Mouse (Mus musculus): ENCODE results near the gene Flywch1.

Gene Flywch1

DNA sequence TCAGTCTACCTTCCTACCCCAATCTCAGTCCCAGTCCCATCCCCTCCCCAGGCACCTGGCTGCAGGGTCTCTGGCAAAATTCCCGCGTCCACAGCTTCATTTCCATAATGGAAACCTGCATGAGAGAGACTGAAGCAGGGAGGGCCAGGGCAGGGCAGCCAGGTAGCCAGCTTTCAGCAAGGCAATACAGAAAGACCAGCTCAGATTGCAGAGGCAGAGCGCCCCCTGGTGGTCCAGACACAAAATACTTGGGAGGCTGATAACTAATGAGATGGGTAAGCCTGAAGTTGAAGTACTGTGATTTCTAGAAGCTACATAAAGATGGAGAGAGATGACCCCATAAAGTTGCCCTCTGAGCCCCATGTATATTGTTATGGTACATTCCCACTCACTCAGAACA lies 65.2 kb downstream of the Flywch1 start:
- in situ Hi-C loops (cut with MboI, MseI), result loop anchor here (5.0 kb wide), 1 partner anchor 39 kb away; no protein-coding TSS in a partner anchor

DNA sequence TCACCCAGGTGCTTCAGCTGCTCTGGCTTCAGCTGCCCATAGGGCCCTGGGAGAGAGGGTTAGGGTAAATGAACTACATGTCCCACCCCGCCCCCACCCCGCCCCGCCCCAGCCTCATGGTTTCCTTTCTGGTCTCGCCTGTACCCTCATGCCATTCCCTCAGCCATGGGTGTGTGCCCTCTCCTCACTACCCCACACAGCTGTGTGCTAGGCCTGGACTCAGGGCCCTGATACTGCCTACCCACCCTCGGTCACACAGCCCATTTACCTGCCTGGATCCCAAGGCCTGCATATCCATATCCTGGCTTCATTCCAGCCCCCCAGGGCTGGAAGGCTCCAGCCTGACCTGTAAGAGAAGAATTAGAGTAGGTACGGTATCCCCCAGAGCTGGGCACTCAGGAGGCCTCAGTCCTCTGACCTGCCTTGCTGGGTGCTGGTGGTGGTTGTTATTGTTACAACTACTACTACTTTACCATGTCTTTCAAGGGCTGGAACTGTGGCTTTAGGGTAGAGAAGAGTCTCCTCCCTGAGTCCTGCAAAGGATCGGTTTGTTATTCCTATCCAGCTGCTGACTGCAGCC lies 65.8 kb downstream of the Flywch1 start:
- in situ Hi-C loops (cut with MboI, MseI), result loop anchor here (5.0 kb wide), 1 partner anchor 38 kb away; no protein-coding TSS in a partner anchor

DNA sequence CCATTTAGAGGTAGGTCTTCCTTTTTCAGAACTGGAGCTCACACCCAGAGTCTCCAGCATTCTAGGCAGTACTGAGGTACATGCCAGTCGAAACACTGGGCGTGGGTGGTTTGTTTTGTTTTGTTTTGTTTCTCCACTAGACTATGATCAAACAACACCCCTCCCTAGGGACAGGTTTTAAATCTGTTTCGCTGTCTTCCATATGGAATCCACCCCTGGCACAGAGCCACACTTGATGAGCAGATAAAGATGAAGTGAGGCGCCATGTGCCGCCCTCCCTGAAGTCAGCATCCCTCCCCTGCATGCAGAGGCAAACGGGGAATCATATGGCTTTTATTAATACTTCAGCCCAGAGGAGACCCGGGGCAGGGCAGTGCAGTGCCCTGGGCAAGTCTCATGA lies 66.7 kb downstream of the Flywch1 start:
- in situ Hi-C loops (cut with MboI, MseI), result loop anchor here (5.0 kb wide), 1 partner anchor 37 kb away; no protein-coding TSS in a partner anchor

DNA sequence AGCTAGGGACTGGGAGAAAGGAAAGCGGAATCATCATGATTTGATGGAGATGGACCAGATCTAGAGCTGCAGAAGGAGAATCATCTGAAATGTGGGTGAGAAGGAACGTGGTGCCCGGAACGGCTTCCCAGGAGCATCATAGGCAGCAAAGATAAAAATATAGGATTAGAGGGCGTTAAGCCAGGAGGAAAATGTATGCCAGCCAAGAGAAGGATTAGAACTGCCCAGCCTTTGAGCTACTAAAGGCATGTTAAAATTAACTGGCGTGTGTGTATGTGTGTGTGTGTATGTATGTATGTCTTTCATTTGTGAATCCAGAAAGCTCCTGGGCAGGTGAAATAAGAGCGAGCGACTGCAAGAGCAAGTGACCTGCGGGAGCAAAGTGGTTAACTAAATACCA lies 68.1 kb downstream of the Flywch1 start:
- in situ Hi-C loops (cut with MboI, MseI), result no loop called here
